Mouse (Mus musculus) heart, postnatal 0 days (tissue): ENCODE measurements at regions not wholly inside any gene's neighbourhood (a gene's known extent, or its start where the extent isn't known, plus 50 kb on each side); places are given as distances from the start of the nearest gene placed in this dataset.

ENCODE experiments used
- ATAC-seq: fragments of 200-750 bp; cut with Nextera tagmentation; 2 replicates; pipeline ENCODE4 v1.8.0; 2017; ENCODE audit warnings: low read depth, moderate number of reproducible peaks, moderate library complexity; ENCODE audit not compliant: insufficient read depth
- DNase-seq: peaks from one replicate; pipeline ENCODE4 v3.0.0-alpha.2; 2016; ENCODE audit warnings: low spot score
- H3K27ac ChIP-seq: fragments of 300-500 bp; sonication (generic); 2 replicates; pipeline ENCODE4 v1.5.1; 2014; ENCODE audit warnings: low read depth, mild to moderate bottlenecking
- H3K27me3 ChIP-seq: fragments of 300-500 bp; sonication (generic); 2 replicates; pipeline ENCODE4 v1.6.1; 2014; ENCODE audit warnings: low read length, mixed read lengths; ENCODE audit not compliant: control insufficient read depth, insufficient read depth
- H3K36me3 ChIP-seq: fragments of 300-500 bp; sonication (generic); replicated peaks from 2 replicates; pipeline ENCODE4 v1.6.1; 2014; ENCODE audit warnings: low read length, mixed read lengths; ENCODE audit not compliant: control insufficient read depth, insufficient read depth
- H3K4me1 ChIP-seq: fragments of 300-500 bp; sonication (generic); 2 replicates; pipeline ENCODE4 v1.6.1; 2014; ENCODE audit warnings: antibody characterized with exemption; ENCODE audit not compliant: control insufficient read depth, insufficient read depth
- H3K4me2 ChIP-seq: fragments of 300-500 bp; sonication (generic); 2 replicates; pipeline ENCODE4 v1.6.1; 2014; ENCODE audit warnings: low read depth, mild to moderate bottlenecking, low read length, moderate library complexity
- H3K4me3 ChIP-seq: fragments of 300-500 bp; sonication (generic); 2 replicates; pipeline ENCODE4 v1.5.1; 2014; ENCODE audit warnings: low read depth, low read length
- H3K9ac ChIP-seq: fragments of 300-500 bp; sonication (generic); replicated peaks from 2 replicates; pipeline ENCODE4 v1.6.1; 2014; ENCODE audit warnings: low read depth, low read length, mixed read lengths
- H3K9me3 ChIP-seq: fragments of 300-500 bp; sonication (generic); replicated peaks from 2 replicates; pipeline ENCODE4 v1.6.1; 2016; ENCODE audit warnings: low read length; ENCODE audit not compliant: control insufficient read depth
- CTCF ChIP-seq: IDR thresholded peaks from 2 replicates; pipeline ENCODE4 v1.5.1; 2016; ENCODE audit warnings: antibody characterized with exemption, control low read depth, low read depth
- EP300 ChIP-seq: IDR thresholded peaks from 2 replicates; pipeline ENCODE4 v1.6.1; 2016; ENCODE audit warnings: antibody characterized with exemption, low read depth
- WGBS: fragments of 180-500 bp; shearing (Covaris S2); extraction: QIAGEN DNeasy Blood & Tissue Kit; methylation state at CpG from one replicate; pipeline ENCODE4 v1.1.7; 2014; 5-methylcytosine and 5-hydroxymethylcytosine counted together

DNA sequence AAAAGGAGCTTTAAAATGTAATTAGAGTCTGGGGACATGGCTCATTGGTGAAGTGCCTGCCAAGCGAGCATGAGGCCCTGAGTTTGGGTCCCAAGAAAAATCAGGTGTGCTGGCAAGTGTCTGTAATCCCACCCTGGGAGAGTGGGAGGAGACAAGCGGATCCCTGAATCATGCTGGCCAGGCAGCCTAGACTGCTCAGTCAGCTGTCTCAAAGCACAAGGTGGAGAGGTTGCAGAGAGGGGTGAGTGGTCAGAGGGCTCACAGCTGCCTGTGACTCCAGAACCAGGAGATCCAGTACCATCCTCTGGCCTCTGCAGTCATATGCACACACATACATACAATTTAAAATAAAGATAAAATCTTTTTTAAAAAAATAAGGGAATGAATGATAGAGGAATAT lies 97.7 kb downstream of the Nptx2 start:
- Histone ChIP-seq H3K9me3 (no peaks in the 10 kb centered on the region), H3K9ac (no peak overlapping the region), H3K27me3 (no peaks in the 10 kb centered on the region), H3K4me1 (no peaks in the 10 kb centered on the region), H3K4me2 (no peak overlapping the region), H3K27ac (no peak overlapping the region), H3K36me3 (no peaks in the 10 kb centered on the region), H3K4me3 (no peak overlapping the region)
- WGBS, result 49% methylated on average over 2 of the region's 2 CpGs
- DNase-seq (no peak), ATAC-seq (no peak)
- TF ChIP-seq CTCF (no peak), EP300 (no peak)

DNA sequence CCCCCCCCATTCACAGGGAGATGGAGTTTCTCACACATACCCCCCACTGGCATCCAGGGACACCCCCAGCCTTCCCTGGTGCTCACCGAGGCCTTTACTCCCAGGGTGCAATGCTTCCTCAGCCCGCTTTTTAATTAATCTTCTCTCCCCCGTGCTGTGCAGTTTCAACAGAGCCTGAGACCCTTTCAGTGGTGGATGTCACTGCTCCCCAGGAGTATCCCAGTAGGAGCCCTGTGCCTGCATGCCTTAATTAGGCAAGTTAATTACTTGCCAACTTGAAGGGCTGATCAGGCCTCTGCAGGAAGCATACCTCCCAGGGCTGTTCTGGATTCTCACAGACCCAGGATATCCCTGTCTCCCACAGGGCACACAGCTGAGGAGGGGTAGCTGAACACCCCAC lies 99.7 kb downstream of the Nptx2 start:
- H3K4me3 ChIP-seq, result no peak overlapping the region
- DNase-seq, result no peak
- H3K9me3 ChIP-seq, result no peaks in the 10 kb centered on the region
- WGBS, result 37% methylated on average over 3 of the region's 3 CpGs
- no peaks in the 10 kb centered on the region for H3K36me3 ChIP-seq
- no peaks in the 10 kb centered on the region for H3K4me1 ChIP-seq
- H3K27me3 ChIP-seq, result no peaks in the 10 kb centered on the region
- no peak overlapping the region for H3K27ac ChIP-seq
- H3K4me2 ChIP-seq, result no peak overlapping the region
- no peak for TF ChIP-seq CTCF
- no peak for TF ChIP-seq EP300
- H3K9ac ChIP-seq, result no peak overlapping the region
- no peak for ATAC-seq

DNA sequence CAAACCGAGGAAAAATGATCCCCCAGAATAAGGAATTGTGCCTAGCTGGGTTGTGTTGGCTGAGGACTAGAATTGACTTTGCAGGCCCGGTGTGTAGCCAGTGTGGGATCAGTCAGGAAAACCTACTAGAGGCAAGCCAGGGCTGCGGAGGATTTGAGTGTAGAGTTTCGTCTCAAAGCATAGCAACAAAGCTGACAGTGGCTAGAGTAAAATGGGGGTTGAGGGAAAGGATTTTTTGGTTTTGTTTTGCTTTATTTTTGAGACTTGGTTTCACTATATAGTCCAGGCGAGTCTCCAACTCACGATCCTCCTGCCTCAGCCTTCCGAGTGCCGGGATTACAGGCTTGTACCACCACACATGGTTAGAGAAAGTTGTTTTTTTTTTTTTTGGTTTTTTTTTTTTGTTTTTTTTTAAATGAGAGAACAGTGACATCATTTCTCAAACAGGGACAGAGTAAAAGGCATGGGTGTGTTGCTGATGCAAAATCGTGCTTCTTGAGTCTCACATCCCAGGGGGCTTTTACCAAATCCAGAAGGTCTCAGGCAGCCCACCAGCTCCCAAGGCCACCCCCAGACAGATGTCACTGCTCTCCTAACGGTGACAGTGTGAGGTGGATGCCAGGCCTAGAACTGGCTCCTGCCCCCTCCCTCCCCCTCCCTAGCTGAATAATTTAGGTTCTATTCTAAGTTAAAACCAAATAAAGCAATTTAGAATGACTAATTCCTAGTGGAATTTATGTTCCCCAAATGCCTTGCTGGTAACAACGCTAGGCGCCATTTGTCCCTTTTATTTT lies 101.8 kb downstream of the Nptx2 start:
- Histone ChIP-seq H3K4me1 (no peaks in the 10 kb centered on the region), H3K4me2 (no peak overlapping the region), H3K36me3 (no peaks in the 10 kb centered on the region), H3K4me3 (no peak overlapping the region), H3K27ac (no peak overlapping the region), H3K9ac (no peak overlapping the region), H3K9me3 (no peaks in the 10 kb centered on the region), H3K27me3 (no peaks in the 10 kb centered on the region)
- ATAC-seq (no peak), DNase-seq (no peak)
- TF ChIP-seq CTCF, result no peak
- 73% methylated on average over 12 of the region's 12 CpGs for WGBS

DNA sequence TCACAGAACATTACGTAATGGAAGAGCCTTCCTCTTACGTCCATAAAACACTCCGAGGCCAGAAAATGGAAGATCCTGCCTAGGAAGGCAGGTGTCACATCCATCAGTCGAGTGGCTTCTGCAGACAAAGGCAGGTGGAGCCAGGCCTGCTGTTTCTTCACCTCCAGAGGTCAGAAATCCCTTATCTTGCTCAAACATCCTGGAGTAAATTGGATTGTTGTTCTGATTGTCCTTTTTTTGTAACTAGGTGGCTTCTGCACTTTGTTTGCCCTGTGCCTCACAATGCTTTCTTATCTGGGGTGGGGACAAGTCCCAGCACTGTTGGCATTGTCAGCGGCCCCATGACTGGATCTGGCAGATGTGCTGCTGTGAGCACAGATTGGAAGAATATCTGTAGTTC lies 106.5 kb downstream of the Nptx2 start:
- DNase-seq, result no peak
- 56% methylated on average over 5 of the region's 5 CpGs for WGBS

DNA sequence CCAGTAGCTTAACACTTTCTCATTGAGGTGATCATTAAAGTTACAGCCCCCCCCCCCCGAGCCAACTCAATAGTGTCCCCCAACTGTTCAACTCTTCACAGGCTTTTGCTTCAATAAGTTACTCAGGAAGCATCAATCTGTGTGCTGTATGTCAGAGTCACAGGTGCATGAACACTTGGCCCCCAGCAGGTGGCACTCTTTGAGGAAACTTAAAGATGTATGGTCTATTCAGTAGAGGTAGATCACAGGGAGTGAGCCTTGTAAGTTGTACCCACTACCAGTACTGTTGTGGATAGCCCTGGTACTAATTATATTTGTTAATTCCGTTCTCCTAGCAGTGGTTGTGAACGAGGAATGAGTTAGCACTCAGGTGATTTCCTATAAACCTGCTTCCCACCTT lies 99.6 kb downstream of the Tmem130 start:
- no peak for DNase-seq
- Histone ChIP-seq H3K4me2 (no peak overlapping the region), H3K9me3 (0 out of 2 replicates have a peak, but pooled peaks cover 3% of the 10 kb centered on the region), H3K36me3 (no peaks in the 10 kb centered on the region), H3K4me1 (no peaks in the 10 kb centered on the region), H3K27me3 (no peaks in the 10 kb centered on the region), H3K27ac (no peak overlapping the region), H3K4me3 (no peak overlapping the region), H3K9ac (no peak overlapping the region)
- 64% methylated on average over 3 of the region's 3 CpGs for WGBS
- TF ChIP-seq CTCF (no peak), EP300 (no peak)
- ATAC-seq, result no peak

More for the DNA sequence above, 106.5 kb downstream of the Nptx2 start:
- no peak for ATAC-seq
- H3K4me3 ChIP-seq, result no peak overlapping the region
- no peak overlapping the region for H3K4me2 ChIP-seq
- H3K9me3 ChIP-seq, result no peaks in the 10 kb centered on the region
- H3K27me3 ChIP-seq, result no peaks in the 10 kb centered on the region
- H3K27ac ChIP-seq, result no peak overlapping the region
- no peaks in the 10 kb centered on the region for H3K36me3 ChIP-seq
- H3K4me1 ChIP-seq, result no peaks in the 10 kb centered on the region
- H3K9ac ChIP-seq, result no peak overlapping the region
- TF ChIP-seq CTCF (no peak), EP300 (no peak)

DNA sequence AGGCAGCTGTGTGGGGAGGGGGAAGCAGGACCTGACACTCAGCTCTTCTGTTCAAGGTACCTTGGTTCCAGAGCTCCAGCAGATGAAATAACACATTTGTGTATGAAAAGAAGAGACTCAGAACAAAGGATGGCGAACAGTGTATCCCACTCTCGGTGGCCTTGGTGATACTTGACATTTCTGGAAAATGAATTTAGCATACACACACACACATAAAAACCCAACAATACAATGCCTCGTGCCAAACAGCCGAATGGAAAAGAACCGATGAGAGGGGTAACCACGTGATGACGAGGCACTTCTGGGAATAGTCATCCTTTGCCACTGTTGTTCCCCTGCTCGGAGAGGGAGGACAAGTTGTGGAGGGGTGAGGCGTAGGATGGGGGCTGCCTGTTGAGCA lies 97.6 kb downstream of the Tmem130 start:
- DNase-seq (no peak), ATAC-seq (no peak)
- H3K9me3 ChIP-seq, result no peaks in the 10 kb centered on the region
- TF ChIP-seq EP300 (no peak), CTCF (no peak)
- no peaks in the 10 kb centered on the region for H3K36me3 ChIP-seq
- H3K4me2 ChIP-seq, result no peak overlapping the region
- H3K9ac ChIP-seq, result no peak overlapping the region
- H3K4me1 ChIP-seq, result no peaks in the 10 kb centered on the region
- 72% methylated on average over 9 of the region's 9 CpGs for WGBS
- H3K27ac ChIP-seq, result no peak overlapping the region
- H3K27me3 ChIP-seq, result no peaks in the 10 kb centered on the region
- H3K4me3 ChIP-seq, result no peak overlapping the region
